Mouse (Mus musculus) lung, postnatal 14 days (tissue): Measurements from ENCODE around the gene Slc37a1.
"Not testable (repeated sequence)": the region's sequence is repeated elsewhere in the genome, so short reads cannot be mapped to it uniquely, and the experiment has no call there.

Source experiments
- DNase-seq: peaks from one replicate; pipeline ENCODE4 v3.0.0; 2021

Gene Slc37a1

DNA sequence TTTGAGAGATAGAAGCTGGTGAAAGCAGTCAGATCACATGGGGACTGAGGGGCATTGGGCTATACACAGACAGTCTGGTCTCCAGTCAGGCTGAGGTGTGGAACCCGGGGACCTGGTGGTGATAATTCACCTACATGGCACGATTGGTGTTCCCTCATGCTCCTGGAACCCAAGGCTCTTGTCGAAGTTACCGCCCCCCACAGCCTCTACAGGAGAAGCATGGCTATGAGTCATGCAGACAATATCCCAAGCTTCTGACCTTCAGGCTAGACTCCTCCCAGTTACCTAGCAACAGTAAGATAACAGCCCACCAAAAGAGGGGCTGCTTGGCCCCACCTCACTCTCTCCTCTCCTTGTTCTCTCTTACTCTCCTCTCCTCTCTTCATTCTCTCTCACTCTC lies 16.3 kb upstream of the Slc37a1 start:
- no peak for DNase-seq

DNA sequence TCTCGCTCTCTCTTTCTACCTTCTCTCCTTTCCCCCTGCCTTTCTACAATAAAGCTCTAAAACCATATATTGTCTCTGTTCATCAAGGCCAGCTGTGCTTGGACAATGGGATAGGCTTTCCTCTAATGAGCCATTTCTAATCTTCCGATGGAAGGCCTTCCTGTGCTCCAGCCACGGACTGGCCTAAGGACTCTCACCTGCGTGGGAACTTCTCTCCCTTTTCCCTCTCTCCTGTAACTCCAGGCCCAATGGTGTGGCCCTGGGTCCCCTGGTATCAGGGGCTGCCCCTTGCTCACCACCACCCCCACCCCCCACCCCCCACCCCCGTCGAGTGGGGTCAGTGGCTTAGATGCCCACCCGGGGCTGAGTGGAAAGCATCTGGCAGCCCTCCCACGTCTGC lies 15.9 kb upstream of the Slc37a1 start:
- DNase-seq: not testable (repeated sequence)

- no peak for DNase-seq
These were observed 15.3 kb upstream of the Slc37a1 start for GRCm38 (mm10) chr17:31271136-31271851.

DNA sequence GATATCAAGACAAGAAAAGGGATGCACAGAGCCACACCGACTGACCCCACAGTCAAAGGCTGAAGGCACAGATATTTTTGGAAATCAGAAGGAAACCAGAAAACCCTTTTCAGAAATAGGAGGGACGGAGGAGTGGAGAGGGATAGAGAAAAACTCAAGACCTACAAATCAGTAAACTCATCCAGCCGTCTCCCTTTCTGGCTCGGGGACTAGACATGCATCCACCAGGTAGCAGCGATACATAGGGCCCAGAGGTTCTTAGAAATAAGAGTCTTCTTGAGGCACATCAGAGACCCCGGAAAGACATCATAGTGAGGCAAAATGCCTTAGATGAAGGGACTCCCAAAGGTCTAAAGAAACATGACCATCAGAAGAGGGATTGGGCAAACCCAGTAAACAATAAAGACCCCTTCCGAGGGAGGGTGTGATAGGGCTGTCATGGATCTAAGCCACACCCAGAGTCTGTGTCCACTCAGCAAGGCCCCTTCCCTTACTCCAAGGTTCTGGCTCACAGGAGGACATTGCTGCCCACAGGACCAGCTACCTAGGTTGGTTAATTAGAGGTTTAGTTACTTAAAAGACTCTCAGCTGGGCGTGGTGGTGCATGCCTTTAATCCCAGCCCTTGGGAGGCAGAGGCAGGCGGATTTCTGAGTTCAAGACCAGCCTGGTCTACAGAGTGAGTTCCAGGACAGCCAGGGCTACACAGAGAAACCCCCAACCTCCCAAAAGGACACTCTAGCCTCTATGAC lies 14.0 kb upstream of the Slc37a1 start:
- no peak for DNase-seq

- no peak for DNase-seq
These were observed 13.0 kb upstream of the Slc37a1 start for GRCm38 (mm10) chr17:31273631-31274030.

- DNase-seq: no peak
These were observed 11.4 kb upstream of the Slc37a1 start for GRCm38 (mm10) chr17:31275181-31275580.

GRCm38 (mm10) chr17:31276207-31276921 lies 10.2 kb upstream of the Slc37a1 start:
- no peak for DNase-seq

DNA sequence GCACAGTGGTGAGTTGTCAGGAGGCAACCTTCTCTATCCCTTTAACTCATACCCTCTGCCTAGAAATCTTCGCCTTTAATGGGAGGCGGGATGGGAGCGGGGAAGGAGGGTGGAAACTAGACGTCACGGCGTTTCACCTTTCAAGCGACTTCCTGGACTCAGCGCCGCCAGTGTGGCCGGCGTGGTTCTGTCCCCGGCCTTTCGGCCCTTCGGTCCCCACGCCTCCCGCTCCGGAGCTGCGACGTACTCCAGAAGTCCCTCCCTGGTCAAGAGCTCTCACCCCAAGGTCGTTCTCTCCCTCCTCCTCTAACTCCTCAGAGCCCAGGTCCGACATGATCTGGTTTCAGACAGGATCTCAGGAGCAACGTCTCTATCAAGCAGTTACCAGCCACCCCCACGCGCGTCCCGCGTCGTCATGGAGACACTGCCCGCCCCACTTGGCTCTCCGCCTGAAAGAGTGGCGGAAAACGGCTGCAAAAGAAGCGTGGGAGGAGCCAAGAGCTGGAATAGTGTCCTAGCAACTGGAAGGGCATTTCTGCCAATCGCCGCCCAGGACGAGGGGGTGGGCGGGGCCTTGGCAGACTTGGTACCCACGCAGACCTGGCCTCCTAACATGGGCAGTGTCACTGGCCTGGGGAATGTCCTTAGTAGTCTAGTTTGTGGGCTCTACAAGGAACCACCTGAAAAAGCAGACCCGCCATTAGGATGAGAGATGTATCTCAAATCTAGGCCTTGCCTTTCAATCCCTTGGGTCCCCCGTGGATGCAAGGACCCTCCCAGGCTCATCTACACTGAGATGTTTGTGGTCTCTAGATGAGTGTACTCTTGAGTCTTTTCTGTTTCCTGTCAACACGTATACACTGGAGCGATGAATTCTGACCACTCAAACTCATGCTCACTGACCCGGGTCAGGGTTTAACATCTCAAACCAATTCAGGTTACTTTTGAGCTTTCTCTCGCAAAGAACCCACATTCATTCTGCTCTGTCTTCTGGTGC lies 9.4 kb upstream of the Slc37a1 start, which contains the start of gene Rsph1:
Rsph1 (minus strand) TSS at position 462 of the 997 bp plus-strand sequence.
- peak; percentile 100 for DNase-seq

GRCm38 (mm10) chr17:31277931-31278330 lies 8.7 kb upstream of the Slc37a1 start:
- no peak for DNase-seq

DNA sequence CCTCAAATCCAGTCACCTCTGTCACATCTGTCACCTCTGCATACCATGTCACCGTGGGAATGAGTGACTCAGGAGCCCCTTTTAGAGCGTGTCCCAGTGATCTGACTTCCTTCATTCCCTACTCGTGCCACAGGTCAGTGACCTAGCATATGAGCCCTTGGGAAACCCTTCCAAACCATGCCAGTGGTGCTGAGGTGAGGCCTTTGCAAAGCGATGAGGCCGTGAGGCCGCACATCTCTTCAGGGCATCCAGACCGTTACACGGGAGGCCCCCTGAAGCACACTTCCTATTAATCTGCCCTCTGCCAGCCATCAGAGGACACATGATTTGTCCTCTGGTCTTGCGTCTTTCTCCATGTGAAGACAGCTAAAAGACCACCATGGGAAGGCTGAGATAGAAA lies 7.1 kb upstream of the Slc37a1 start:
- DNase-seq: no peak

GRCm38 (mm10) chr17:31280269-31280668 lies 6.3 kb upstream of the Slc37a1 start:
- DNase-seq: no peak

DNA sequence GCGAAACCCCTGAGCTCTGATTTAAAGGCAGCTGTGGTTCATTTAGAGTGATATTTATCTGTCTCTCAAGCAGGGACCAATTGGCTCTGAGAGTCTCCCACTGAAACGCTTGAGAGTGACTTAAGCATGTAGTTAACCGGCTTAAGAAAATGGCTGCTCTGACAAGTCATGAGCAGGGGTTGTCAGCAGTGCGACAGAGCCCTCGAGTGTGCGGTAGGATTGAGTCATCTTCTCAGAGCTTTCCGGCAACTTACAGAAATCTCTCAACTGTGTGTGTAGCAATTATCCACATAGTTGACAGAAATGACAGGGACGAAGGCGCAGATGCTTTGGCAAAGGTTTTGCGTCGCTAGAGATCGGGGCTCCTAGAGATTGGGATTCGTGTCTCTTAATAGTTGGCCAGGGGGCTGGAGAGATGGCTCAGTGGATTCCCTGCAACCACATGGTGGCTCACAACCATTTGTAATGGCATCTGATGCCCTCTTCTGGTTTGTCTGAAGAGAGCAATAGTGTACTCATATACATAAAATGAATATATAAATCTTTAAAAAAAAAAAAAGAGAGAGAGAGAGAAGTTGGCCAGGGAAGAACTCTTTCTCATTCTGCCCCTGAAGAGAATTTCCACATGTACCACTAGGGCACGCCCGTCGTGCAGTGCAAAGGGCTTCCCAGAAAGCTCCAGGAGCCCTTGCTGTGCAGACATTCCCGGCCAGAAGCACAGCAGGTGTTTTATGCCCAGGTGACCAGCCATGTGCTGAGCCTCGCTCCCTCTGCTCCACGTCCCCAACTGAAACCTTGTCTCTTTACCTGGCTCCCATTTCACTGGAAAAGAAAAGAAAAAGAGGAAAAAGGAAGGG lies 4.5 kb upstream of the Slc37a1 start:
- no peak for DNase-seq

DNA sequence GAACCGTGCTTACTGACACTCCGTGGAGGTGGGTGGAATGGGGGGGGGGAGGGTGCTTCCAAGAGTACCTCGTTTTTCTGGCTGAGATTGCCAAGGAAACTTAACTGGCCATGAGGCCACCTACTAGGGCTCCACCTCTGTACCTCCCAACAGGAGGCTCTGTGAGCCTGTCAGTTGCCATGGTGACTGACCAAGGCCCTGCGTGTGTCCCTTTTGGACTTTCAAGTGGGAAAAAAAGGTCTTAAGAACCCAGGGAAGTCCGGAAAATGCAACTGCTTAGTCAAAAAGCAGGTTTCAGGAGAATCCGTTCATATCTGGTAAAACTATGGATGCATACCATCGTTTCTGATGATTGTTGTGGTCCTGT lies 3.9 kb upstream of the Slc37a1 start:
- no peak for DNase-seq

- no peak for DNase-seq
These were observed 725 bp upstream of the Slc37a1 start for GRCm38 (mm10) chr17:31285867-31286266.

DNA sequence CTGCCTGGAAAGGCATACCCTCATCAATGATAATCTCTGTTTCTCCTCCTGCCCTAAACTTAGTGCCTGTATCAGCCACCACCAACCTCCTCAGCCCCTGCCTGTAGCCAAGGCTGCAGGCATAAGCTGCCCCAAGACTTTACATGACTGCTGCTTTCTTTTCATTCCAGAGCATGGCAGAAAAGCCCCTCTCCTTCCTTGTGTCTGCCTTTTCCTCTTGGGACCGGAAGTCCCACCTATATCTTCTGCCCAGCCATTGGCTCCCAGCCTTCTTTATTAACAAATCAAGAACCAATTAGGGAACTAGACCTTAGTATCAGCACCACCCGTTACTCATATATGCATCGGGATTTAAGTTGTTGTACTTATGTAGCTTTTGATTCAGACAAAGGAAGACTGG lies 624 bp downstream of the Slc37a1 start:
- no peak for DNase-seq

DNA sequence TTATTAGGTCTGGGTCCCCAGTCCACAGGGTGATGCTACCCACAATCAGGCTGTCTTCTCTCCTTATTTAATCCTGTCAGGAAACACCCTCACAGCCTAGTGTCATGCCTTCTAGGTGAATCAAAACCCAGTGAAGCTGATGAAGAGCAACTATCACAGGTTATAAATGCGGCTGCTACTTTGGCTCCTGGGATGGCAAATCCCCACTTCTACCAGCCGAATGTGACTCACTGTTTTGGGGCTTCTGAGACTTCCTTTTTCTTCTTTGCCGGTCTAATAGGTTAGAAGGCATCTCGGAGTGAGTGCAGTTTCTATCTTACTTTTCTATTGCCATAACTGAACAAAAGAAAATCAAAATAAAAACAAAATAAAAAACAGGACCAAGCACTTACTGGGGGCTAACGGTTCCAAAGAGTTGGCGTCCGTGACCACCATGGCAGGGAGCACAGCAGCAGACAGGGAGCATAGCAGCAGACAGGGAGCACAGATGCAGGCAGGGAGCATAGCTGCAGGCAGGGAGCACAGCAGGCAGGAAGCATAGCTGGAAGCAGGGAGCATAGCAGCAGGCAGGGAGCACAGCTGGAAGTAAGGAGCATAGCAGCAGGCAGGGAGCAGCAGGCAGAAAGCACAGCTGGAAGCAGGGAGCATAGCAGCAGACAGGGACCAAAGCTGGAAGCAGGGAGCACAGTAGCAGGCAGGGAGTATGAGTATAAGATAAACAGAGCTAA lies 2.6 kb downstream of the Slc37a1 start:
- no peak for DNase-seq

GRCm38 (mm10) chr17:31290311-31290710 lies 3.7 kb downstream of the Slc37a1 start:
- no peak for DNase-seq

- no peak for DNase-seq
These were observed 4.3 kb downstream of the Slc37a1 start for GRCm38 (mm10) chr17:31290859-31291258.

DNA sequence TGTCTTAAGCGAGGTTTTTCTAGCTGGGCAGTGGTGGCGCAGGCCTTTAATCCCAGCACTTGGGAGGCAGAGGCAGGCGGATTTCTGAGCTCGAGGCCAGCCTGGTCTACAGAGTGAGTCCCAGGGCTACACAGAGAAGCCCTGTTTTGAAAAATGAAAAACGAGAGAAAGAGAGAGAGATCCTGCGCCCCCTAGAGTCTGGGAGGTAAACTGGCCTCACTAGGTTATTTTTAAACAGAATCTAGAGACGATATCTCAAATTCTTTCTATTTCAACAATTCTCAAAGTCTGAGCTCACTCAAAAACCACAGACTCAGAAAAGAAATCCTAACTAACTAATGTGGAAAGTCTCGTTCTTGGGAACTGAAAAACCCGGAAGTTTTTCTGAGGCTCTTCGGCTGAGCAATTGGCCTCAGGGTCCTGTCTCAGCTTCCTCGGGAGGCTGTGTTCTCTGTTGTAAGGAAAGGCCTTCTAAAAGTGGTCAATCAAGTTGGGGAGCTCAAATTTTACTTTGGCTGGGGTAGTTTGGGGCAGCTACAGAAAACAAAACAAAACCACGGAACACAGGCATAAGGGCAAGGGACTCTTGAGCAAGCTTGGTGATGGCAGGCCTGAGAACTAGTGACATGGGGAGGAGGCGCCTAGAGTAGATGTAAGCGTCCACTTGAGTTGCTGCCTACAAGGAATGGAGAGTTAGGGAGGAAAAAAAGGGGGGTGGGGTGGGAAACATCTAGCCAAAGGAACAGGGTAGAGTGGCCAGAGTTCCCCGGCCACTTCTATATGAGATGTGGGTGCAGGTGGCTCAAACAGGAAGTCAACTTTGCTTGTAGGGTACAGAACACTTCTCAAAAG lies 8.0 kb downstream of the Slc37a1 start:
- DNase-seq: peak; percentile 64
